Mouse (Mus musculus): Measurements from ENCODE around the gene Mast3. TPM values are rescaled to one million over a fixed set of nuclear protein-coding genes. Genes with fewer than 3 reads are reported as not detected.

Gene Mast3
- polyA plus RNA-seq, 1 experiment from 2014 or later, result 9.4 TPM

GRCm38 (mm10) chr8:70780093-70780492 lies 24.8 kb downstream of the Mast3 start:
- no peaks in the 10 kb centered on the region for H3K9me3 ChIP-seq (ENCODE audit: control insufficient read depth, low read length)
- no peak overlapping the region for H3K9ac ChIP-seq (ENCODE audit: low read length)
- peaks cover 60% of the 10 kb centered on the region for H3K36me3 ChIP-seq (ENCODE audit: control insufficient read depth, insufficient read depth, low read length)
- H3K27ac ChIP-seq (replicated peaks in 1 of 2; ENCODE audit: control insufficient read depth in 1 of 2, insufficient read depth in 1 of 2, low read depth in 2 of 2, low read length in 2 of 2), result no peak overlapping the region
- H3K4me3 ChIP-seq (ENCODE audit: control insufficient read depth in 1 of 2, insufficient read depth in 1 of 2, low read depth in 1 of 2, low read length in 2 of 2), result no peak overlapping the region
- H3K27me3 ChIP-seq (ENCODE audit: control insufficient read depth, insufficient read depth, low read length), result no peaks in the 10 kb centered on the region
- H3K4me1 ChIP-seq (ENCODE audit: control insufficient read depth in 2 of 2, insufficient read depth in 2 of 2, low read length in 2 of 2), result peaks cover 10 to 19% of the 10 kb centered on the region in 2 experiments
- H3K4me2 ChIP-seq (ENCODE audit: low read length), result no peak overlapping the region
- whole genome bisulfite sequencing, result 76% methylated on average over 10 of the region's 11 CpGs
- ATAC-seq (ENCODE audit: insufficient number of reproducible peaks, insufficient read depth, low FRiP score, low read depth), result no peak

DNA sequence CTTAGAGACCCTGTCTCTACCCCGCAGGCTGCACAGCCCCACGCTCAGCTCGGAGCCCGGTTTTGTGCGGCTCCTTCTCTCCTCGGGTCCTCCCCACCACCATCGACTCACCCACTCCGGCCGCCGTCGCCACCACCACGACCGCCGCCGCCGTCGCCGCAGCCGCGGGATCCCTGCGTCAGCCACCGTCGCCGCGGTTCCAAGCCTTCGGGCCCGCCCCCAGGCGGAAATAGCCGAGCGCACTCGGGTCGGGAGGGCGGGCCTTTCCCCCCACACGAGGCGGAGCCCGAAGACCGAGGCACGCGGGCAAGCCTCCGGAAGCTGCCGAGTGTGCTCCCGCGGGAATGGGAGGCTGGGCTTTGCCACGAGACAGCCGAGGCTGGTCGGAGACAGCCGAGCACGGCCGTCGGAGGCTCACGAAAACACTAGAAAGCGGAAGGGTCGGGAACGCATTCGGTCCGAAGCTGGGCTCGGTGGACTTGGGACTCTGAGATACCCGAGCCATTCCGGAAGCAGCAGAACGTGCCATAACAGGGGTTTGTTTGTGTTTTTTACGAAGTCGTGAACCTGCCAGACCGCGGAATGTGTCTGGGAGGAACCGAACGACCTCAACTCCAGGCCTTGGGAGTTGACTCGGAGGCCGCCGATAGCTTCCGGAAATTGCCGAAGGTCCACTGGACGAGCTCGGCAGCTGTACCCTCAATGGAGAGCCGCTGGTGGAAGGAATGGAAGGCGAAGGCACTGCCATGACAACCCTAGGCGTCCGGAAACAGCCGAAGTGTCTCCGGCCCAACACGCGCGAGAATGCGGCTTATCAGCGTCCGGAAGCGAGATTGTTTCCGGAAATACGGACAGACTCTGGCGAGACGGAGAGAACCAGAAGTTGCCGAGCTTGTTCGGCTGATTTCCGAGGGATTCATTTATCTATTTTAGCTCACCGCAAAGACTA lies 28.1 kb downstream of the Mast3 start, which contains the start of gene Pik3r2:
Gene Pik3r2, minus strand, starts transcription at position 218 of the 949 bp plus-strand sequence.
- Histone ChIP-seq H3K27me3 (ENCODE audit: control insufficient read depth, insufficient read depth, low read length) (no peaks in the 10 kb centered on the region), H3K9ac (ENCODE audit: low read length) (peak within 1 kb of the TSS; percentile 100), H3K36me3 (ENCODE audit: control insufficient read depth, insufficient read depth, low read length) (peaks cover 59% of the 10 kb centered on the region), H3K4me3 (ENCODE audit: control insufficient read depth in 1 of 2, insufficient read depth in 1 of 2, low read depth in 1 of 2, low read length in 2 of 2) (peak within 1 kb of the TSS; percentile 81 to 86), H3K4me1 (ENCODE audit: control insufficient read depth in 2 of 2, insufficient read depth in 2 of 2, low read length in 2 of 2) (peaks cover 22 to 36% of the 10 kb centered on the region in 2 experiments), H3K4me2 (ENCODE audit: low read length) (peak within 1 kb of the TSS; percentile 98), H3K27ac (replicated peaks in 1 of 2; ENCODE audit: control insufficient read depth in 1 of 2, insufficient read depth in 1 of 2, low read depth in 2 of 2, low read length in 2 of 2) (peak within 1 kb of the TSS; percentile 98 to 99), H3K9me3 (ENCODE audit: control insufficient read depth, low read length) (no peaks in the 10 kb centered on the region)
- peak; percentile 80 for ATAC-seq (ENCODE audit: insufficient number of reproducible peaks, insufficient read depth, low FRiP score, low read depth)
- WGBS, result under 1% methylated on average over 94 of the region's 94 CpGs

DNA sequence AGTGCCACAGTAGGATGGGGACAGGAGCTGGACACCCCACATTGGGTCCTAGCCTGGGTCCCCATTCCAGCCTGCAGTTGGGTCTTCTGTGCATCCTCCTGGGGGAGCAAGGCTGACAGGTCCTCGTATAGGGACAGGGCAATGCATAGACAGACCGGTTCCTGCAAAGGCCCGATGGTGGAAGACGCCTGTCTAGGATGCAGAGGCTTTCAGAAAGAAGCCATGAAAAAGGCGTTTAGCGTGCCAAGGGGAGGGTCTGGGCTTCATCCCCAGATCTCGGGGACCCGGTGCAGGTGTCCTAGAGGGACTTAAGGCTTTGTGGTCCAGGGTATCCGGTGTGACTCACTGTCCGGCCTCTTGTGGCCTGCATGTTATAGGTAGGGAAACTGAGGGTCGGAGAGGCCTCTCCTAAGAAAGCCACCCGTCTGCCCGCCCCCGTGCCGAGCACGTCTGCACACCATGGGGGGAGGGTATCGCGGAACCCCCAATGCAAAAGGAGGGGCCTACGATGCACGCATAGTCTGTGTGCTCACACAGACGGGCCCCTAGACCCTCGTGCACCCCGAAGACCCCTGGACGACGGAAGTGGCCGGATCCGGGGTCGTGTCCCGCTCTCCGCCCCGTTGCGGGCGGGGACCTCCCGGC lies 28.9 kb downstream of the Mast3 start:
- Histone ChIP-seq H3K27ac (replicated peaks in 1 of 2; ENCODE audit: control insufficient read depth in 1 of 2, insufficient read depth in 1 of 2, low read depth in 2 of 2, low read length in 2 of 2) (peak overlapping the region in 1 of 2 experiments; percentile 99; a peak in 2 of 4 replicates), H3K36me3 (ENCODE audit: control insufficient read depth, insufficient read depth, low read length) (peaks cover 59% of the 10 kb centered on the region)
- WGBS, result 4% methylated on average over 34 of the region's 34 CpGs

DNA sequence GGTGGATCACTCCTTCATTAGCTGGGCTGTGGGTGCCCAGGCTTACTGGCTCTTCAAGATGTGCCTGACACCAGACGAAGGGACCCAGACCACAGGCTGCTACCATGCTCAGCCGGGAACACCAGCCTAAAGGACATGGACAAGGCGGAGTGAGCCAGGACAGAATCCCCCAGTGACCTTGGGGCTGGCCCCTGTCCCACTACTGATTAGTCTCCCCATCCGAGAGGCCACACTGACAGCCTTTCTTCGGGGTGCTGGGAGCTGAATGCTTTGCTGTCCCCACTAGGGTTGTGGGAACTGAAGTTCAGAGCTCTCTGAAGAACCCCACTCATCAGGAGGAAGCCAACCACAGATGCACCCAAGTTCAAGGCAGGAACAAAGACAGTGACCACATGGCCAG lies 29.6 kb downstream of the Mast3 start:
- Histone ChIP-seq H3K4me3 (ENCODE audit: control insufficient read depth in 1 of 2, insufficient read depth in 1 of 2, low read depth in 1 of 2, low read length in 2 of 2) (peak overlapping the region in 1 of 2 experiments; percentile 86; a peak in 2 of 4 replicates), H3K36me3 (ENCODE audit: control insufficient read depth, insufficient read depth, low read length) (peaks cover 60% of the 10 kb centered on the region), H3K9me3 (ENCODE audit: control insufficient read depth, low read length) (no peaks in the 10 kb centered on the region), H3K9ac (ENCODE audit: low read length) (peak overlapping the region; percentile 100), H3K27me3 (ENCODE audit: control insufficient read depth, insufficient read depth, low read length) (no peaks in the 10 kb centered on the region), H3K27ac (replicated peaks in 1 of 2; ENCODE audit: control insufficient read depth in 1 of 2, insufficient read depth in 1 of 2, low read depth in 2 of 2, low read length in 2 of 2) (no peak overlapping the region), H3K4me1 (ENCODE audit: control insufficient read depth in 2 of 2, insufficient read depth in 2 of 2, low read length in 2 of 2) (peaks cover 22 to 36% of the 10 kb centered on the region in 2 experiments), H3K4me2 (ENCODE audit: low read length) (peak overlapping the region; percentile 98)
- WGBS, result 86% methylated on average over 5 of the region's 5 CpGs
- no peak for ATAC-seq (ENCODE audit: insufficient number of reproducible peaks, insufficient read depth, low FRiP score, low read depth)

More for the DNA sequence above, 28.9 kb downstream of the Mast3 start:
- Histone ChIP-seq H3K4me1 (ENCODE audit: control insufficient read depth in 2 of 2, insufficient read depth in 2 of 2, low read length in 2 of 2) (peaks cover 22 to 36% of the 10 kb centered on the region in 2 experiments), H3K9ac (ENCODE audit: low read length) (peak overlapping the region; percentile 100), H3K4me3 (ENCODE audit: control insufficient read depth in 1 of 2, insufficient read depth in 1 of 2, low read depth in 1 of 2, low read length in 2 of 2) (peak overlapping the region; percentile 81 to 86), H3K4me2 (ENCODE audit: low read length) (peak overlapping the region; percentile 98), H3K27me3 (ENCODE audit: control insufficient read depth, insufficient read depth, low read length) (no peaks in the 10 kb centered on the region), H3K9me3 (ENCODE audit: control insufficient read depth, low read length) (no peaks in the 10 kb centered on the region)
- peak; percentile 2; the same call in 1 of the 2 replicates for ATAC-seq (ENCODE audit: insufficient number of reproducible peaks, insufficient read depth, low FRiP score, low read depth)

GRCm38 (mm10) chr8:70774740-70775139 lies 30.1 kb downstream of the Mast3 start:
- Histone ChIP-seq H3K9ac (ENCODE audit: low read length) (peak overlapping the region; percentile 52), H3K27me3 (ENCODE audit: control insufficient read depth, insufficient read depth, low read length) (no peaks in the 10 kb centered on the region), H3K36me3 (ENCODE audit: control insufficient read depth, insufficient read depth, low read length) (peaks cover 60% of the 10 kb centered on the region), H3K27ac (replicated peaks in 1 of 2; ENCODE audit: control insufficient read depth in 1 of 2, insufficient read depth in 1 of 2, low read depth in 2 of 2, low read length in 2 of 2) (no peak overlapping the region), H3K4me2 (ENCODE audit: low read length) (no peak overlapping the region), H3K4me1 (ENCODE audit: control insufficient read depth in 2 of 2, insufficient read depth in 2 of 2, low read length in 2 of 2) (peaks cover 22 to 36% of the 10 kb centered on the region in 2 experiments), H3K9me3 (ENCODE audit: control insufficient read depth, low read length) (no peaks in the 10 kb centered on the region), H3K4me3 (ENCODE audit: control insufficient read depth in 1 of 2, insufficient read depth in 1 of 2, low read depth in 1 of 2, low read length in 2 of 2) (no peak overlapping the region)
- no peak for ATAC-seq (ENCODE audit: insufficient number of reproducible peaks, insufficient read depth, low FRiP score, low read depth)
- WGBS, result 93% methylated on average over 18 of the region's 18 CpGs

DNA sequence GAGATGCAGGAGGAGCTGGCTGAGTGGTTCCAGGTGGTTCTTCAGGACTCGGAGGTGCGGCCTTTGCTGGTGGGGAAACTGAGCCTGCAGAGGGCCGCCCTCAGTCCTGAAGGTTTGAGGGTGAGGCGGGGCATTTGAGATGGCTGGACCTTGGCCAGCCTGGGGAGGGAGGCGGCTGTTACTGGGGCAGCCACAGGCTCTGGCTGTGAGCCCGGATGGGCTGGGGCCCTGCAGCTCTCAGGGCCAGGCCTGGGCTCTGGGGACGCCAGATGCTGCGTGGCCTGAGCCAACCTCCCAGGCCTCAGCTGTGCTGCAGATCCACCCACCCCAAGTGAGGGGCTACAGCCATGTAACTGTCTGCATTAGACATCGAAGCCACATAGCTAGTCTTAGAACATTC lies 31.0 kb downstream of the Mast3 start:
- ATAC-seq (ENCODE audit: insufficient number of reproducible peaks, insufficient read depth, low FRiP score, low read depth), result peak; percentile 27; the same call in 1 of the 2 replicates
- H3K36me3 ChIP-seq (ENCODE audit: control insufficient read depth, insufficient read depth, low read length), result peaks cover 58% of the 10 kb centered on the region
- peak overlapping the region; percentile 52 for H3K9ac ChIP-seq (ENCODE audit: low read length)
- H3K4me2 ChIP-seq (ENCODE audit: low read length), result 0 out of 2 replicates have a peak overlapping the region, but pooled peaks have one; percentile 12
- 36% methylated on average over 9 of the region's 9 CpGs for WGBS
- peak overlapping the region in 1 of 2 experiments; percentile 59; a peak in 2 of 4 replicates for H3K27ac ChIP-seq (replicated peaks in 1 of 2; ENCODE audit: control insufficient read depth in 1 of 2, insufficient read depth in 1 of 2, low read depth in 2 of 2, low read length in 2 of 2)
- no peaks in the 10 kb centered on the region for H3K9me3 ChIP-seq (ENCODE audit: control insufficient read depth, low read length)
- H3K4me1 ChIP-seq (ENCODE audit: control insufficient read depth in 2 of 2, insufficient read depth in 2 of 2, low read length in 2 of 2), result peaks cover 22 to 36% of the 10 kb centered on the region in 2 experiments
- no peak overlapping the region; a peak in 1 of 4 replicates for H3K4me3 ChIP-seq (ENCODE audit: control insufficient read depth in 1 of 2, insufficient read depth in 1 of 2, low read depth in 1 of 2, low read length in 2 of 2)
- no peaks in the 10 kb centered on the region for H3K27me3 ChIP-seq (ENCODE audit: control insufficient read depth, insufficient read depth, low read length)

GRCm38 (mm10) chr8:70773410-70773809 lies 31.4 kb downstream of the Mast3 start:
- Histone ChIP-seq H3K9ac (ENCODE audit: low read length) (peak overlapping the region; percentile 22), H3K4me1 (ENCODE audit: control insufficient read depth in 2 of 2, insufficient read depth in 2 of 2, low read length in 2 of 2) (peaks cover 22 to 36% of the 10 kb centered on the region in 2 experiments), H3K36me3 (ENCODE audit: control insufficient read depth, insufficient read depth, low read length) (peaks cover 58% of the 10 kb centered on the region), H3K27me3 (ENCODE audit: control insufficient read depth, insufficient read depth, low read length) (no peaks in the 10 kb centered on the region), H3K9me3 (ENCODE audit: control insufficient read depth, low read length) (no peaks in the 10 kb centered on the region), H3K4me2 (ENCODE audit: low read length) (0 out of 2 replicates have a peak overlapping the region, but pooled peaks have one; percentile 12), H3K4me3 (ENCODE audit: control insufficient read depth in 1 of 2, insufficient read depth in 1 of 2, low read depth in 1 of 2, low read length in 2 of 2) (no peak overlapping the region; a peak in 1 of 4 replicates), H3K27ac (replicated peaks in 1 of 2; ENCODE audit: control insufficient read depth in 1 of 2, insufficient read depth in 1 of 2, low read depth in 2 of 2, low read length in 2 of 2) (peak overlapping the region in 1 of 2 experiments; percentile 59; a peak in 1 of 4 replicates)
- 89% methylated on average over 5 of the region's 5 CpGs for WGBS
- ATAC-seq (ENCODE audit: insufficient number of reproducible peaks, insufficient read depth, low FRiP score, low read depth), result no peak
